ENCODE assay signal across 22 mouse cellular contexts in the genomic region with DNA sequence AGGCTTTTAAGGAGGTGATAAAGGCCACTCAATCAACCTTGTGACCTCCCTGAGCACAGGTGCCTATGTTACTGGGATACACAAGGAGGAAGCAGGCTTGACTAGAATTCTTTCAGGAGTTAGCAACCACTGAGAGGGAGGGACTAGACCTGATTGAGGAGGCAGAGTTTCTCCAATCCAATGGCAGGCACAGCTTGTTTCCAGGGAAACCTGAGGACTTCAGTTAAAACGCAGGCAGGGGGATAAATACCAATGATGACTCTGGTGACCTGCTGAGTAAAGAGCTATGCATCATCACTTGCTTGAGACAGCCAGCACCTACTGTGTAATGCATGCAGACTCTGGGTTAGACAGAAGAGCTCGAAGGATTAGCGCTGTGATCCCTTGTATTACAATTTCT.
DNase-seq lines count a peak whose midpoint lies in the region; ATAC-seq and TF ChIP-seq lines count a peak whose summit lies in the region.
"Had no signal": no experiment of that assay in that cellular context is flagged by ENCODE, and none has a peak within 500 bp of the region (broad histone marks: within the 10 kb centered on the region; RNA-seq: fewer than 3 reads in every experiment).

No protein-coding gene starts in this region.

- no peak overlapping the region for H3K9ac ChIP-seq in forebrain, embryonic 12.5 days
- no peak overlapping the region for H3K9ac ChIP-seq in midbrain, embryonic 11.5 days (ENCODE audit: low read length)
- H3K9ac ChIP-seq in midbrain, postnatal 0 days (replicated peaks; ENCODE audit: low read length, poor library complexity, severe bottlenecking), result no peak overlapping the region
- no peak overlapping the region for H3K9ac ChIP-seq in midbrain, embryonic 15.5 days
- H3K9ac ChIP-seq: embryonic facial prominence, embryonic 15.5 days; hindbrain, embryonic 13.5 days; intestine, embryonic 15.5 days had no signal

- ATAC-seq in forebrain, embryonic 12.5 days (ENCODE audit: low FRiP score), result peak; percentile 49; the same call in 1 of the 2 replicates
- ATAC-seq in midbrain, embryonic 11.5 days (ENCODE audit: low FRiP score), result peak; percentile 70
- no peak for ATAC-seq in midbrain, postnatal 0 days (ENCODE audit: low FRiP score)
- ATAC-seq in midbrain, embryonic 15.5 days (replicated peaks), result 0 out of 2 replicates have a peak, but pooled peaks have one; percentile 45
- ATAC-seq: intestine, embryonic 15.5 days had no signal

- intact Hi-C loops in gastrocnemius, adult 2 months (cut with DNase I), result no loop called here

- H3K4me2 ChIP-seq in forebrain, embryonic 12.5 days, result no peak overlapping the region
- H3K4me2 ChIP-seq in midbrain, embryonic 11.5 days, result no peak overlapping the region
- H3K4me2 ChIP-seq in midbrain, postnatal 0 days (ENCODE audit: low read depth, low read length, poor library complexity, severe bottlenecking), result no peak overlapping the region
- H3K4me2 ChIP-seq in midbrain, embryonic 15.5 days, result no peak overlapping the region
- H3K4me2 ChIP-seq: embryonic facial prominence, embryonic 15.5 days; hindbrain, embryonic 13.5 days; intestine, embryonic 15.5 days had no signal

- H3K36me3 ChIP-seq in forebrain, embryonic 12.5 days (replicated peaks), result no peaks in the 10 kb centered on the region
- no peaks in the 10 kb centered on the region for H3K36me3 ChIP-seq in forebrain, embryonic 10.5 days (replicated peaks)
- no peaks in the 10 kb centered on the region for H3K36me3 ChIP-seq in midbrain, embryonic 11.5 days (ENCODE audit: control insufficient read depth, insufficient read depth, low read length)
- no peaks in the 10 kb centered on the region for H3K36me3 ChIP-seq in midbrain, postnatal 0 days (ENCODE audit: insufficient read depth, low read length)
- H3K36me3 ChIP-seq in midbrain, embryonic 15.5 days (replicated peaks), result no peaks in the 10 kb centered on the region
- H3K36me3 ChIP-seq: embryonic facial prominence, embryonic 15.5 days; hindbrain, embryonic 13.5 days; intestine, embryonic 15.5 days had no signal

- no peaks in the 10 kb centered on the region for H3K4me1 ChIP-seq in forebrain, embryonic 12.5 days
- H3K4me1 ChIP-seq in forebrain, embryonic 10.5 days, result peaks cover 13% of the 10 kb centered on the region
- no peaks in the 10 kb centered on the region for H3K4me1 ChIP-seq in midbrain, embryonic 11.5 days (ENCODE audit: control insufficient read depth, insufficient read depth, low read length)
- no peaks in the 10 kb centered on the region for H3K4me1 ChIP-seq in midbrain, postnatal 0 days (ENCODE audit: insufficient read depth, low read length)
- H3K4me1 ChIP-seq in midbrain, embryonic 15.5 days, result no peaks in the 10 kb centered on the region
- H3K4me1 ChIP-seq: embryonic facial prominence, embryonic 15.5 days; hindbrain, embryonic 13.5 days; intestine, embryonic 15.5 days had no signal

- no peak overlapping the region for H3K27ac ChIP-seq in forebrain, embryonic 12.5 days
- H3K27ac ChIP-seq in forebrain, embryonic 10.5 days, result no peak overlapping the region
- no peak overlapping the region for H3K27ac ChIP-seq in midbrain, embryonic 11.5 days (ENCODE audit: low read depth, low read length)
- no peak overlapping the region for H3K27ac ChIP-seq in midbrain, postnatal 0 days (ENCODE audit: low read depth, low read length)
- no peak overlapping the region for H3K27ac ChIP-seq in midbrain, embryonic 15.5 days
- H3K27ac ChIP-seq in gastrocnemius, adult 2 months, result no peak overlapping the region
- H3K27ac ChIP-seq: embryonic facial prominence, embryonic 15.5 days; heart, adult 2 months; hindbrain, embryonic 13.5 days; intestine, embryonic 15.5 days had no signal

- no peaks in the 10 kb centered on the region for H3K9me3 ChIP-seq in forebrain, embryonic 12.5 days
- H3K9me3 ChIP-seq in forebrain, embryonic 10.5 days, result no peaks in the 10 kb centered on the region
- no peaks in the 10 kb centered on the region for H3K9me3 ChIP-seq in midbrain, embryonic 11.5 days (ENCODE audit: control insufficient read depth, low read length)
- no peaks in the 10 kb centered on the region for H3K9me3 ChIP-seq in midbrain, postnatal 0 days (ENCODE audit: low read length)
- no peaks in the 10 kb centered on the region for H3K9me3 ChIP-seq in midbrain, embryonic 15.5 days
- H3K9me3 ChIP-seq: embryonic facial prominence, embryonic 15.5 days; hindbrain, embryonic 13.5 days; intestine, embryonic 15.5 days had no signal

- WGBS in forebrain, embryonic 12.5 days, result 52% methylated on average over 3 of the region's 3 CpGs
- WGBS in forebrain, embryonic 10.5 days, result 52% methylated on average over 3 of the region's 3 CpGs
- 25% methylated on average over 3 of the region's 3 CpGs for WGBS in midbrain, embryonic 11.5 days
- 27% methylated on average over 3 of the region's 3 CpGs for WGBS in midbrain, postnatal 0 days
- WGBS in midbrain, embryonic 15.5 days, result 21% methylated on average over 3 of the region's 3 CpGs

- no peaks in the 10 kb centered on the region for H3K27me3 ChIP-seq in forebrain, embryonic 12.5 days
- no peaks in the 10 kb centered on the region for H3K27me3 ChIP-seq in forebrain, embryonic 10.5 days (ENCODE audit: poor library complexity, severe bottlenecking)
- H3K27me3 ChIP-seq in midbrain, embryonic 11.5 days (ENCODE audit: control insufficient read depth, insufficient read depth, low read length), result no peaks in the 10 kb centered on the region
- no peaks in the 10 kb centered on the region for H3K27me3 ChIP-seq in midbrain, postnatal 0 days (ENCODE audit: insufficient read depth, low read length)
- H3K27me3 ChIP-seq in midbrain, embryonic 15.5 days (replicated peaks), result no peaks in the 10 kb centered on the region
- H3K27me3 ChIP-seq: embryonic facial prominence, embryonic 15.5 days; hindbrain, embryonic 13.5 days; intestine, embryonic 15.5 days had no signal

- TF ChIP-seq CTCF in midbrain, postnatal 0 days (IDR thresholded peaks at IDR 0.05), result no peak
- TF ChIP-seq CTCF in gastrocnemius, adult 2 months (IDR thresholded peaks at IDR 0.05), result no peak

- no peak overlapping the region for H3K4me3 ChIP-seq in forebrain, embryonic 12.5 days (replicated peaks)
- H3K4me3 ChIP-seq in forebrain, embryonic 10.5 days, result no peak overlapping the region
- H3K4me3 ChIP-seq in midbrain, embryonic 11.5 days (ENCODE audit: low read depth, low read length), result no peak overlapping the region
- H3K4me3 ChIP-seq in midbrain, postnatal 0 days (ENCODE audit: low read depth, low read length), result no peak overlapping the region
- H3K4me3 ChIP-seq in midbrain, embryonic 15.5 days, result no peak overlapping the region
- no peak overlapping the region for H3K4me3 ChIP-seq in gastrocnemius, adult 2 months
- H3K4me3 ChIP-seq: embryonic facial prominence, embryonic 15.5 days; heart, adult 2 months; hindbrain, embryonic 13.5 days; intestine, embryonic 15.5 days had no signal

- DNase-seq in forebrain, embryonic 10.5 days (ENCODE audit: extremely low spot score, low spot score), result no peak
- DNase-seq in midbrain, embryonic 11.5 days (ENCODE audit: low spot score, missing footprints), result no peak
- DNase-seq in midbrain, postnatal 0 days (ENCODE audit: low spot score), result no peak
- peak; percentile 52 for DNase-seq in embryo, embryonic 11 days
- DNase-seq in gastrocnemius, adult 2 months, result no peak
- no peak for DNase-seq in gastrocnemius, postnatal 10 days
- DNase-seq: adrenal gland, postnatal 25 days; cerebellum, adult 11 months; cerebellum, postnatal 10 days; gastrocnemius, postnatal 36 days; heart, adult 2 months; kidney, adult 8-10 months; kidney, postnatal 10 days; lung, postnatal 4 days; retina, postnatal 1 day; right cerebral cortex, postnatal 25 days; spleen, adult 18-20 months had no signal
